Mouse (Mus musculus) embryonic fibroblast, embryonic 13.5 days (primary cell): ENCODE measurements around the gene Cacna1b.

Experiments used
- CTCF ChIP-seq: IDR thresholded peaks from 2 replicates; pipeline ENCODE4 v1.5.1; 2011; ENCODE audit warnings: mild to moderate bottlenecking, control low read depth, low read length, moderate library complexity, borderline replicate concordance; ENCODE audit not compliant: insufficient read depth
- POLR2A ChIP-seq: IDR thresholded peaks from 2 replicates; pipeline ENCODE4 v1.6.1; 2011; ENCODE audit warnings: low read depth, mild to moderate bottlenecking, control low read depth, low read length, moderate library complexity

DNA sequence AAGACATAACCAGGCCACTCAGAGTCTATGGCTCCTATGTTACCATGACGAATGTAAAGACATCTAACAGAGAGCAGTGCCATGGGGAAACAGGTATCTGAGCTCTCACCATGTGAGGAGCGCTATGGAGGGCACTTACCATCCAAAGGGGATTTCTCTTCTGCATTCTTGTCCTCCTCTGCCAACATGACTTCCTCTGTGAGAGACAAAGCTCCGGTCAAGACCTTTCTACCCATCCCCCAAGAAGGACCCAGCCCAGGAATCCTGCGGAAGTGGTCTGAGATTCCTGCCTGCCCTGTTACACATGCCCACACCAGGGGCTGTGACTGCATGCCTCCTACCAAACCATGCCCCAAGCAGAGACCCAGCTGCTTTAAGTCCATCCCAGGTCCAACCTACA lies 44.0 kb downstream of the Cacna1b start:
- no peak for TF ChIP-seq POLR2A
- no peak for TF ChIP-seq CTCF
